Mouse (Mus musculus): ENCODE data around the gene Zbtb7a.

DNA sequence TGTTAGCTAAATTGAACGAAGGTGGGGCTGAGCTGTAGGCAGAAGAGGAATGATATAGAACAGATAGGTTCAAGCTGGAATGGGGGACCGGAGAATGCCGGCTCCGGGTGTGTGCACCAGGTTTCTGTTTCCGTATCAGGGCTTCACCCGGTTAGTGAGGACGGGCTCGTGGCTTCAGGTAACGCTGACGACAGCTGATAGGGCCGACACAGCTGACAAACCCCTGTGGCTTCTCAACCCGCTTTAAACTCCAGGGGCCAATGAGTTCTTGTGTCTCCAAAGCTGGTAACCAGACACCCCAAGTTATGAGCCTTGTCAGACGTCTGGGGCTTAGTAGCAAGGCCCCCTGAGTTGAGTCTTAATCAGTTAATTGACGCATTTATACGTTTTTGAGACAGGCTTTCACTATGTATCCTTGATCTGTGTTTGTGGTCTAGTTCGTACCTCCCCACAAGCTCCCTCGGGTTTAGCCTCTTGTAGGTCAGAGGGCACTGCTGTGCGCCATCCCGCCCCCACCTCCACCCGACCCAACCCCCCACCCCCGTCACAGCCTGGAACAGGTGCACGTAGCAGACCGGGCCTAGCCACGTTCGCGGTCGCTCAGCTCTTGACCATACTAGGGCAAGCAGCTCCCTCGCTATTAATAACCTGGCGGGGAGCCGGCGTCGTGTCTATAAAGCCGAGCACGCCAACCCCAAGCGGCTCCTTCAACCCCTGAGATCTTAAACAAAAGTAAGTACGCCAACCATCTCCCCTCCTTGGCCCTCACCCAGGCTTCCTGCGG, 59.2 kb downstream of the Zbtb7a start:
- no peak for TF ChIP-seq GATA1 (IDR thresholded peaks at IDR 0.05; ENCODE audit: borderline replicate concordance, low read length)
- TF ChIP-seq FLI1 (IDR thresholded peaks at IDR 0.05; ENCODE audit: low read length), result no peak

All from megakaryocyte, embryonic 14.5 days (primary cell).